Mouse (Mus musculus) forebrain, embryonic 15.5 days (tissue): ENCODE measurements at regions not wholly inside any gene's neighbourhood (a gene's known extent, or its start where the extent isn't known, plus 50 kb on each side); places are given as distances from the start of the nearest gene placed in this dataset.

ENCODE experiments used
- ATAC-seq: fragments of 200-750 bp; cut with Nextera tagmentation; replicated peaks from 2 replicates; pipeline ENCODE4 v1.8.0; 2017; ENCODE audit warnings: mild to moderate bottlenecking, moderate TSS enrichment, moderate library complexity
- H3K27ac ChIP-seq: fragments of 300-500 bp; sonication (generic); replicated peaks from 2 replicates; pipeline ENCODE4 v1.5.1; 2015; ENCODE audit warnings: mild to moderate bottlenecking, inconsistent platforms
- H3K27me3 ChIP-seq: fragments of 300-500 bp; sonication (generic); 2 replicates; pipeline ENCODE4 v1.6.1; 2015; ENCODE audit warnings: inconsistent platforms
- H3K36me3 ChIP-seq: fragments of 300-500 bp; sonication (generic); 2 replicates; pipeline ENCODE4 v1.6.1; 2015; ENCODE audit warnings: mild to moderate bottlenecking, inconsistent platforms
- H3K4me1 ChIP-seq: fragments of 300-500 bp; sonication (generic); 2 replicates; pipeline ENCODE4 v1.6.1; 2015; ENCODE audit warnings: inconsistent platforms
- H3K4me2 ChIP-seq: fragments of 300-500 bp; sonication (generic); replicated peaks from 2 replicates; pipeline ENCODE4 v1.6.1; 2015; ENCODE audit warnings: mild to moderate bottlenecking, inconsistent platforms
- H3K4me3 ChIP-seq: fragments of 300-500 bp; sonication (generic); 2 replicates; pipeline ENCODE4 v1.5.1; 2015; ENCODE audit warnings: mild to moderate bottlenecking, inconsistent platforms
- H3K9ac ChIP-seq: fragments of 300-500 bp; sonication (generic); replicated peaks from 2 replicates; pipeline ENCODE4 v1.6.1; 2015; ENCODE audit warnings: mild to moderate bottlenecking, inconsistent platforms
- H3K9me3 ChIP-seq: fragments of 300-500 bp; sonication (generic); 2 replicates; pipeline ENCODE4 v1.6.1; 2016; ENCODE audit warnings: inconsistent platforms
- WGBS: fragments of 180-500 bp; shearing (Covaris S2); methylation state at CpG from one replicate; pipeline ENCODE4 v1.1.7; 2015; ENCODE audit warnings: mixed read lengths; 5-methylcytosine and 5-hydroxymethylcytosine counted together

DNA sequence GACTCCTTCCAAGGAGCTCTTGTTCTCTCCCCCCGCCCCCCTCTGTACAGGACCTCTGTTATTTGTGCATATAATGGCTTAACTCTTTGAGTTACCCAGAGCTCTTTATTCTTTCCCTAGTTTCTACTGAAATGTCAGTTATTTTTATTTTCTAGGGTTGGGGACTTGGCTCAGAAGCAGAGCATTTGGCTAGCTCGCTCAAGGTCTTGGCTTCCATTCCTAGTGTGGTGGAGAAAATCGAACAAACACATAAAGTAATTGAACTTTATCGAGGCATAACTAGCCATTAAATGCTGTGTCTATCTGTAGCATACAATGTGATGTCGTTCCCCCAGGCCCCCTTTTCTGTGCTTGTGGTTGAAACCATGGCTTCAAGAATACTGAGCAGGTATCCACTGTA is 716.5 kb upstream of the Car8 start:
- no peak overlapping the region for H3K9ac ChIP-seq
- no peak overlapping the region for H3K4me3 ChIP-seq
- no peaks in the 10 kb centered on the region for H3K36me3 ChIP-seq
- ATAC-seq, result no peak
- no peak overlapping the region for H3K4me2 ChIP-seq
- no peaks in the 10 kb centered on the region for H3K9me3 ChIP-seq
- H3K27me3 ChIP-seq, result no peaks in the 10 kb centered on the region
- WGBS, result 70% methylated on average over 5 of the region's 5 CpGs
- peaks cover 38% of the 10 kb centered on the region for H3K4me1 ChIP-seq
- no peak overlapping the region for H3K27ac ChIP-seq

DNA sequence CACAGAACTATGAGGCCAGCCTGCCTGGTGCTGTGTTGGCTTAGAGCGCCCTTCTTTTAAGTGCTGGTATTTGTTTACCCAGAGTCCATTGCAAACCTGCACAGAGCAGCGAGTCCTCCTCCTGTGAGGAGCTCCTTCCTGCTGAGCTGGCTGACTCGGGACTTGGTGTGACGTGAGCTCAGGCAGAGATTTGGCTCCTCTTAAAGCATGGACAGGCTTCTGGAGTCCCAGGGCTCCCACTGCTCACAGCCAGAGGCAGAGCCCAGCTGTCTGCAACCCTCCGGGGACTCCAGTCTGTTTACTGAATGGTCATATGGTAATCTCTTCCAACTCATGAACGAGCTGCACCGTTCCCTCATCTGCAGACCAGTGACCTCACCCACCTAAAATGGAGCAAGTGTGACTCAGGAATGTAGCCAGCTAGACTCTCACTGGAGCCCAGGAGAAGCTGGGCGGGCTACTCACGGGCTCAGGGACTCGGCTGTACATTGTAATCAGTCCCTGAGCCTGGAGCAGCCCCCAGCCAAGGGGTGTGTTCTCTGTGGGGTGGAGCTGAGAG is 715.6 kb upstream of the Car8 start:
- Histone ChIP-seq H3K4me2 (no peak overlapping the region), H3K27ac (no peak overlapping the region), H3K4me3 (no peak overlapping the region), H3K36me3 (no peaks in the 10 kb centered on the region), H3K4me1 (peaks cover 38% of the 10 kb centered on the region), H3K27me3 (no peaks in the 10 kb centered on the region), H3K9ac (no peak overlapping the region), H3K9me3 (no peaks in the 10 kb centered on the region)
- WGBS, result 16% methylated on average over 10 of the region's 10 CpGs
- peak; percentile 60 for ATAC-seq

DNA sequence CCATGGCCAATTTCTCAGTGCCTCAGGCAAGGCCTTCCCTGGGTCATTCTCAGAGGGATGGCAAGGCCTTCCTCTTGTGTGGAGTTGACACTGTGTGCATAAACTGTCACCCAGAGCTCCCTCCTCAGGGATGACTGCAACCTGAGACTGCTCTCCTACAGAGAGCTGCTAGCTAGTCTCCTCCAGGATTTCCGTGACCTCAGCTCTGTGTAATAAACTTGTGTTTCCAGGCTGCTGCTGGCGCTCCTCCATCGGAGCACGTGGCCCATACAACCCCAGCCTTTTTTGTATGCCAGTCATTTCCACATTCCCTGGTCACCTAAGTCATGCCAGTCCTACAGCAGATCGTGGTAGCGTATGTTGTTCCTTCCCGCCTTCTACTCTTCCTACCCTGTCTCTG is 714.3 kb upstream of the Car8 start:
- Histone ChIP-seq H3K4me1 (peaks cover 38% of the 10 kb centered on the region), H3K9me3 (no peaks in the 10 kb centered on the region), H3K4me2 (no peak overlapping the region), H3K27me3 (no peaks in the 10 kb centered on the region), H3K36me3 (no peaks in the 10 kb centered on the region), H3K27ac (no peak overlapping the region), H3K4me3 (no peak overlapping the region), H3K9ac (no peak overlapping the region)
- no peak for ATAC-seq
- 84% methylated on average over 7 of the region's 7 CpGs for WGBS

DNA sequence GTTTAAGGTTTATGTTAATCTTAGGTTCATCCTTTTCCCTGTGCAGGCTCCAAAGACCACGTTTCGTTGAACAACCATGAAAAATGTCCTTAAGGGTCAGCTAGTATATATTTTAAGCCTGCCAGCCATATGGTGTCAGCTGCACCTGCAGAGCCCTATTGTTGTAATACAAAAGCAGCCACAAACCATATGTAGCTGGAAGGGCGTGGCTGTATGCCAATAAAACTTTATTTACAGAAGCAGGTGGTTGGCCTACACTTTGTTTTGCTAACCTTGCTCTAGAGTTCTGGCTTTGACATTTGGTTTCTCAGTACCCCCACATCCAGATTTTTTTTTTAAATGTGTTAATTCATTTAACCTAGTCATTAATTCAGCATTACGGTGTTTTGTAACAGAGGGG is 711.1 kb upstream of the Car8 start:
- no peak for ATAC-seq

DNA sequence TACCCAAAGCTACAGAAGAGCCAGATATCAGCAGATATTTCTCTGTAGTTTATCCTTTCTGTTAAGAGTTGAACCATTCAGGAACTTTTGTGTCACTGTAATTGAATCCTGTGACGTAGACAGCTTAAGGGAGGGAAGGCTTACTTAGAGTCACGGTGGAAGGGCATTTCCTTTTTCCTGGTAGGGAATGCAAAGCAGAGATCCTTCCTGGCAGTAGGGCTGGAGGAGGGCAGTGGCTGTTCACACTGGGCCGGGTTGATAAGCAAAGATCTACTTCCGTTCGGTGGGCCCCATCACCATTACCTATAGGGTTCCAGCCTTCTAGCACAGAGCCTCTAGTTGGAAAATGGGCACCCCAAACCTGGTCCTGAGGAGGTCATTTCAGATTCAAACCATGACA is 710.7 kb upstream of the Car8 start:
- Histone ChIP-seq H3K36me3 (no peaks in the 10 kb centered on the region), H3K4me3 (no peak overlapping the region), H3K4me2 (no peak overlapping the region), H3K27ac (no peak overlapping the region), H3K27me3 (no peaks in the 10 kb centered on the region), H3K4me1 (peaks cover 5% of the 10 kb centered on the region), H3K9me3 (no peaks in the 10 kb centered on the region), H3K9ac (no peak overlapping the region)
- 77% methylated on average over 5 of the region's 5 CpGs for WGBS
- no peak for ATAC-seq

More for the DNA sequence above, 711.1 kb upstream of the Car8 start:
- no peak overlapping the region for H3K4me2 ChIP-seq
- no peak overlapping the region for H3K9ac ChIP-seq
- H3K36me3 ChIP-seq, result no peaks in the 10 kb centered on the region
- H3K27ac ChIP-seq, result no peak overlapping the region
- H3K27me3 ChIP-seq, result no peaks in the 10 kb centered on the region
- no peak overlapping the region for H3K4me3 ChIP-seq
- H3K9me3 ChIP-seq, result no peaks in the 10 kb centered on the region
- H3K4me1 ChIP-seq, result peaks cover 9% of the 10 kb centered on the region
- WGBS, result 44% methylated on average over 4 of the region's 4 CpGs

DNA sequence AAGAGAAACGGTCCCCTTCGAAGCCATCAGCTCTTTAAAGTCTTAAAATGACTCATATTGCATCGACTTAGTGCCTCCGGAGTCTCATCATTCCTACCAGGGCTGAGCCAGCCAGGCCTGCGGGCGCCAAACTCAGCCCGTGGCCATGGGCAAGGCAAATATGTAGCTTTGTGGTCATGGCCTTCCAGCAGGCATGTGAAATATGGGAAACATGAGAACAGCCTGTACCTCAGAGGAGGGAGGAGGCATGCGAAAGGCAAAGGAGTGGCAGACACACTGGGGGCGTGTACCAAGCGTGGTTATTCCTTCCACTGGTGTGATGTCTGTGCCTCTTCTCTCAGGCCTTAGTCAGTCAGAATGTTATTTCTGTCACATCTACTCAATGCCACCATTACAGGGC is 706.3 kb upstream of the Car8 start:
- no peaks in the 10 kb centered on the region for H3K9me3 ChIP-seq
- no peak overlapping the region for H3K27ac ChIP-seq
- ATAC-seq, result no peak
- no peaks in the 10 kb centered on the region for H3K27me3 ChIP-seq
- no peak overlapping the region for H3K4me3 ChIP-seq
- no peaks in the 10 kb centered on the region for H3K36me3 ChIP-seq
- no peak overlapping the region for H3K9ac ChIP-seq
- H3K4me2 ChIP-seq, result no peak overlapping the region
- H3K4me1 ChIP-seq, result 0 out of 2 replicates have a peak, but pooled peaks cover 3% of the 10 kb centered on the region
- WGBS, result 93% methylated on average over 10 of the region's 10 CpGs

DNA sequence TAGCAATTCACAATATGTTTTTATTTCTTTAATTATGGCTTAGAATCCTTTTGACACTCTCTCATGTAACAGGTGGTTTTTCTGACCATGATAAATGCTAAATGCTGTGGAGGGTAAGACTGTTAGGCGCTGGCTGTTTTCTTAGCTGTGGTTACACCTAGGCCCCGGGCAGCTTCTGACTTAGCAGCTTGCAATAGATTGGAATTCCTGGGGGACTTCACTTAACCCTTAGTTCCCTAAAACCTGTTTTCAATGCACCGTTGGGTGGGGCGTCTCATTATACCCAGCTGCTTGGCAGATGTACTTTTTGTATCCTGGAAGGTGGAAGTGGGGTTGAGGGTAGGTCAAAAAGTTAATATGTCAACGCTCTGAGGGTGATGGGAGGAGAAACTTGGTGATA is 704.2 kb upstream of the Car8 start:
- H3K27ac ChIP-seq, result no peak overlapping the region
- no peaks in the 10 kb centered on the region for H3K27me3 ChIP-seq
- H3K4me3 ChIP-seq, result no peak overlapping the region
- H3K9me3 ChIP-seq, result no peaks in the 10 kb centered on the region
- H3K4me1 ChIP-seq, result peaks cover 7% of the 10 kb centered on the region
- no peak overlapping the region for H3K9ac ChIP-seq
- H3K4me2 ChIP-seq, result no peak overlapping the region
- no peak for ATAC-seq
- 58% methylated on average over 5 of the region's 5 CpGs for WGBS
- no peaks in the 10 kb centered on the region for H3K36me3 ChIP-seq

DNA sequence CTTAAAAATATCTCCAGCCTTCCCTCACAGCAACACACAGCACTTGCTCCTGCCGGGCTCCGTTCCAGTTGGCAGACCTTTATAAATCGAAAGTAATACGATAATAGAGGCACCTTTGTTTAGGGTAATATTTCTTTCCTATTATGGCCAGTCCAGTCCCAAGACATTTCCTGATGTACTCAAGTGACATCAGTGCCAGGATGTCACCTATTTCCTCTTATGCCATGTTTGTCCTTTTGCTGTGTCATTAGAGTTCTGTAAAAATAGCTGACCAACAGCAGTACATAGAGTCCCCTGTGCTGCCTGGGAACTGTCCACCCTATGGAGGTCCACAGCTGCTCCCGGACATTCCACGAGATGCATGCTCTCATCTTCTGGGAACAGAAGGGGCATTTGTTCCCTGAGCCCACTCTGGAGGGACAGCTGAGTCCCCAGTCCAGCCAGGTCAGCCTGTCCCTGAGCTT is 700.1 kb upstream of the Car8 start:
- no peaks in the 10 kb centered on the region for H3K9me3 ChIP-seq
- H3K27me3 ChIP-seq, result no peaks in the 10 kb centered on the region
- no peak overlapping the region for H3K4me2 ChIP-seq
- ATAC-seq, result no peak
- H3K4me3 ChIP-seq, result no peak overlapping the region
- 61% methylated on average over 6 of the region's 6 CpGs for WGBS
- H3K9ac ChIP-seq, result no peak overlapping the region
- no peaks in the 10 kb centered on the region for H3K36me3 ChIP-seq
- H3K27ac ChIP-seq, result no peak overlapping the region
- H3K4me1 ChIP-seq, result peaks cover 7% of the 10 kb centered on the region

DNA sequence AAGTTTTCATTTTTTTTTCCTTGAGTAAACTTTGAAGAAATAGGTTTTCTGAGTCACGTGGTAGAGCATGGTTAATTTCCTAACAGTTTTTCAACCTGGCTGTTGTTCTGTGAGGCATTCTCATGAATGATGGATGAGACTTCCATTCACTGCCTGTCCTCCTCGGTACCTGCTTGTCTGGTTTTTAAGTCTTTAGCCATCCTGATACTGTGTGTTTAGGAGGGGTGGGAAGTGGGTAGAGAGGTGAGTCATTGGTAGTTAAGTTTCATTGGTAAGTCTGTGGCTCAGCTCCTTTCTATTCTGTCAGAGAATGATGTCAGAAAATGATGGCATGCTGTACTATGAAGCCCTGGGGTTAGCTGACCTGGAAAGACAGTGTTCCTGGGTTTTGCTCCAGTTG is 697.1 kb upstream of the Car8 start:
- Histone ChIP-seq H3K9ac (no peak overlapping the region), H3K9me3 (no peaks in the 10 kb centered on the region), H3K36me3 (no peaks in the 10 kb centered on the region), H3K27ac (no peak overlapping the region), H3K27me3 (no peaks in the 10 kb centered on the region), H3K4me3 (no peak overlapping the region), H3K4me2 (no peak overlapping the region), H3K4me1 (peaks cover 4% of the 10 kb centered on the region)
- ATAC-seq, result no peak
- WGBS, result 77% methylated on average over 2 of the region's 2 CpGs

DNA sequence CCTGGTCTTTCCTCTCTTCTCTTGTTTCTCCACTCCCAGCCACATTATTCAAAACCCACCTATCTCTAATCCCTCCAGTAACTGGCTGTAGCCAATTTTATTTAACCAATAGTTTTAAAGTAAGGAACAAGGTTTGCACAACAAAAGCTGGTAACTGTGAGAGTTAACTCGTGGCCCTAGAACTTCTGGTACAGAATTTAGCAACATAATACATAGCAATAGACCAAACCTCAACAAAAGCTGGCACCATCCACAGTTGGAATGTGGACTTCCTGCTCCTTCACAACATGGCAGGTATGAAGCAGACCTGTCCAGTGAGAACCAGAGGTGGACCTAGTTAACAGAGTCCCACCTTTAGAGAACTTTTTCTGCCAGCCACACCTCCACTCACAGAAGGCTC is 695.7 kb upstream of the Car8 start:
- Histone ChIP-seq H3K4me3 (no peak overlapping the region), H3K27me3 (no peaks in the 10 kb centered on the region), H3K4me2 (no peak overlapping the region), H3K9me3 (no peaks in the 10 kb centered on the region), H3K36me3 (no peaks in the 10 kb centered on the region), H3K9ac (no peak overlapping the region), H3K4me1 (peaks cover under 1% of the 10 kb centered on the region), H3K27ac (no peak overlapping the region)
- WGBS, result 73% methylated on average over 1 of the region's 1 CpGs
- no peak for ATAC-seq

DNA sequence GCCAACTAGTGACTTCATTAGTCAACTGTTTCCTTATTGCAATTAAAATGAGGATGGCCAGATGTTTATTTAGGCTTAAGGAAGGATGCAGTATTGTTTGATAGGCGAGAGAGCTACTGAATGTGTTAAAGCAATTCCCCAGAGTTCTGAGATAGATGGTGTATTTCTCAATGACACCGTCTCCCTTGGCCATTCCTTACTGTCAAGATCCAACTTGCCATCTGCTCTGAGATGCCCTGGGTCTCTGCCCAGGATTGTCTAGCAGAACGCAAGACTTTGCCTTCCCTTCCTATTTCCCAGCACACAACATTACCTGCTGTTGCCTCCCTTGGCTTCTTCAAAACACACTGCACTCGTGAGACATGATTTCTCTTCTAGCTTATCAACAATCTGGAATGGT is 690.5 kb upstream of the Car8 start:
- H3K36me3 ChIP-seq, result no peaks in the 10 kb centered on the region
- 59% methylated on average over 4 of the region's 4 CpGs for WGBS
- H3K9me3 ChIP-seq, result no peaks in the 10 kb centered on the region
- H3K27me3 ChIP-seq, result no peaks in the 10 kb centered on the region
- H3K9ac ChIP-seq, result no peak overlapping the region
- H3K4me1 ChIP-seq, result peaks cover 7% of the 10 kb centered on the region
- H3K4me2 ChIP-seq, result no peak overlapping the region
- 0 out of 2 replicates have a peak, but pooled peaks have one; percentile 16 for ATAC-seq
- H3K27ac ChIP-seq, result no peak overlapping the region
- no peak overlapping the region for H3K4me3 ChIP-seq

DNA sequence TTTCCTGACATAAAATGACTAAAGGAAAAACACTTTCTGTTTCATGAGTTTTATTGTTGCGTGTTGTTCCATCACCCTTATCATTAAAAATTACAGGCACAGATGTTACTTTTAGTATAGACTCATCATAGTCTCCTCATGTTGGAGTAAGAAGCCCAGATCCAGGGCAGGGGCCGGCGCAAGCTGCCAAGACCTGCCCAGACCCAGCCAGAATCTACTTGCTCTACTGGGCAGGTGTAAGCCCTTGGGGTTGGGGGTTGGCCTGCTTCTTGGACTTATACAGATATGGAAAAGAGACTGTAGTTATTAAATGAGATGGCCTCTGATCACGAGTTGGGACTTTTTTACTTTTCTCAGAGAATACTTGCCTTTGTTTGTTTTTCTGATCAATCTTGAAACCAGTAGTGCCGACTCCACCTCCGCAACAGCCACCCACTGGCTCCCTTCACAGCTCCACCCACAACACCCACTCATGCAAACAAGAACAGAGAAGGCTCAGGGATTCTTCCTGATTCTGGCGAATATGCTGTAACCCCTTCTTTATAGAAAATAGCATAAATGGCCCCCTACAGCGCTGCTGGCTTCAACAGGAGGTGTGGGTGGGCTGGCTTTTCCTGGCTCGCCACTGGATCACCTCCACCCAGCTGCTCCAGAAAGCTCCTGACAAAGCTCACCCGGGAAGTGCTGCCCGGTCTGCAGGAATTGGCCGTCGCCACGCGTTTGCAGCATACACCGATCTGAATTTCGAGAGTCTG is 689.9 kb upstream of the Car8 start:
- no peak overlapping the region for H3K4me2 ChIP-seq
- no peak overlapping the region for H3K9ac ChIP-seq
- H3K36me3 ChIP-seq, result no peaks in the 10 kb centered on the region
- no peaks in the 10 kb centered on the region for H3K9me3 ChIP-seq
- 71% methylated on average over 17 of the region's 17 CpGs for WGBS
- no peaks in the 10 kb centered on the region for H3K27me3 ChIP-seq
- H3K4me3 ChIP-seq, result no peak overlapping the region
- peaks cover 8% of the 10 kb centered on the region for H3K4me1 ChIP-seq
- H3K27ac ChIP-seq, result no peak overlapping the region
- no peak for ATAC-seq
